Mouse (Mus musculus): ENCODE results near the gene Gpr173. TPM values are rescaled to one million over a fixed set of nuclear protein-coding genes. Genes with fewer than 3 reads are reported as not detected.
A peak's percentile ranks its signal among the peaks of the same experiment; 100 is the strongest.

The Gpr173 gene
- total and polyA plus RNA-seq, 3 experiments, result not detected

DNA sequence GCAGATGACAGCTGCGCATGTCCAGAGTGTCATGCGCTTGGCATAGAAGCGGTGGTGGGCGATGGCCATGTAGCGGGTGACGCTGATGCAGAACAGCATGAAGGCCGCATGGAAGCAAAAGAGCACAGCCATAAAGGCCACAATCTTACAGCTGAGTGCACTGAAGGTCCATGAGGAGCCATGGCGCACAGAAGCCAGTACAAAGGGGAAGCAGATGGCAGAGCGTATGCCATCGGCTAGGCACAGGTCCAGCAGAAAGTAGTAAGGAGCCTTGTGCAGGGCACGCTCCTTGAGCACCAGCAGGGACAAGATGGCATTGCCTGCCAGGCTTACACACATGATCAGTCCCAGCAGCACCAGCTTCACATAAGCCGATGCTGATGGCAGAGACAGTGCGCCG lies 21.5 kb downstream of the Gpr173 start:
- Histone ChIP-seq H3K4me3 (replicated peaks in 1 of 3; ENCODE audit: low read depth in 2 of 3, low read length in 2 of 3, poor library complexity in 1 of 3) (no peak overlapping the region), H3K27ac (ENCODE audit: insufficient read depth, low read depth) (no peak overlapping the region), H3K27me3 (replicated peaks) (no peaks in the 10 kb centered on the region), H3K4me2 (ENCODE audit: insufficient read depth, low read depth, poor library complexity, severe bottlenecking) (no peak overlapping the region), H3K4me1 (ENCODE audit: control insufficient read depth in 1 of 2, insufficient read depth in 2 of 2) (no peaks in the 10 kb centered on the region), H3K9ac (ENCODE audit: insufficient read depth, low read depth) (no peak overlapping the region), H3K9me3 (replicated peaks; ENCODE audit: low read length) (no peaks in the 10 kb centered on the region), H3K36me3 (replicated peaks in 1 of 2; ENCODE audit: control insufficient read depth in 1 of 2, insufficient read depth in 1 of 2, low read length in 1 of 2) (no peaks in the 10 kb centered on the region), H3K79me2 (replicated peaks; ENCODE audit: control insufficient read depth, extremely low read depth, insufficient read depth, poor library complexity, severe bottlenecking) (no peaks in the 10 kb centered on the region)
- TF ChIP-seq CHD1 (IDR thresholded peaks at IDR 0.05; ENCODE audit: low read depth, low read length), result no peak
- no peak for TF ChIP-seq HCFC1 (IDR thresholded peaks at IDR 0.05; ENCODE audit: low read depth, low read length)
- no peak for TF ChIP-seq RAD21 (IDR thresholded peaks at IDR 0.05; ENCODE audit: low read depth, low read length)
- no peak for TF ChIP-seq RCOR1 (conservative IDR thresholded peaks at IDR 0.05; ENCODE audit: low read depth, low read length)
- dilution Hi-C loops (cut with MboI; ENCODE audit: extremely low pct_ligation_motif_present, extremely low pct_unique_long_range_greater_than_20kb, low sequenced_read_pairs) (no loop called here), in situ Hi-C loops (cut with MboI; ENCODE audit: low pct_ligation_motif_present, low pct_unique_long_range_greater_than_20kb, low sequenced_read_pairs) (no loop called here)
- no peak for DNase-seq (ENCODE audit: extremely low read depth)

DNA sequence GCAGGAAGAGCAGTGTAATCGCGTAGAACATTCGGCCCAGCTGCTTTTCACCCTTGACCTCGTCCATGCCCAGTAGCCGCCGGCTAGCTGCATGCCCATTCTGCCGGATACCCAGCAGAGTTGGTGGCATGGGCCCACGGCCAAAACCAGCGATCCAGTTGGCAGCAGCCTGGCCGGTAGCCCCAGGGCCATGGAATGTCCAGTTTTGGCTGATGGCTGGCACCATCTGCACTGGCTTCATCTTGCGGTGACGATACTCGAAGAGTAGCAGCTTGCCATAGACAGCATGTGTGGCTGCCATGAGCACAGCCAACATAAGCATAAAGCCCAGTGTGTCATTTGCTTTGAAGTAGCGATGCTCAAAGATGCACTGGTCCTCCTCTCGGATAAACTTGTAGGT lies 21.9 kb downstream of the Gpr173 start:
- no peak for DNase-seq (ENCODE audit: extremely low read depth)
- Histone ChIP-seq H3K79me2 (replicated peaks; ENCODE audit: control insufficient read depth, extremely low read depth, insufficient read depth, poor library complexity, severe bottlenecking) (no peaks in the 10 kb centered on the region), H3K4me2 (ENCODE audit: insufficient read depth, low read depth, poor library complexity, severe bottlenecking) (no peak overlapping the region), H3K9me3 (replicated peaks; ENCODE audit: low read length) (no peaks in the 10 kb centered on the region), H3K4me1 (ENCODE audit: control insufficient read depth in 1 of 2, insufficient read depth in 2 of 2) (no peaks in the 10 kb centered on the region), H3K4me3 (replicated peaks in 1 of 3; ENCODE audit: low read depth in 2 of 3, low read length in 2 of 3, poor library complexity in 1 of 3) (no peak overlapping the region), H3K27ac (ENCODE audit: insufficient read depth, low read depth) (no peak overlapping the region), H3K36me3 (replicated peaks in 1 of 2; ENCODE audit: control insufficient read depth in 1 of 2, insufficient read depth in 1 of 2, low read length in 1 of 2) (no peaks in the 10 kb centered on the region), H3K27me3 (replicated peaks) (no peaks in the 10 kb centered on the region), H3K9ac (ENCODE audit: insufficient read depth, low read depth) (no peak overlapping the region)
- TF ChIP-seq ZMIZ1 (IDR thresholded peaks at IDR 0.05; ENCODE audit: low read depth, low read length), result no peak
- no peak for TF ChIP-seq EP300 (IDR thresholded peaks at IDR 0.05; ENCODE audit: low read length)
- TF ChIP-seq BHLHE40 (IDR thresholded peaks at IDR 0.05; ENCODE audit: low read depth, low read length), result no peak
- no peak for TF ChIP-seq CHD1 (IDR thresholded peaks at IDR 0.05; ENCODE audit: low read depth, low read length)
- dilution Hi-C loops (cut with MboI; ENCODE audit: extremely low pct_ligation_motif_present, extremely low pct_unique_long_range_greater_than_20kb, low sequenced_read_pairs) (no loop called here), in situ Hi-C loops (cut with MboI; ENCODE audit: low pct_ligation_motif_present, low pct_unique_long_range_greater_than_20kb, low sequenced_read_pairs) (no loop called here)

GRCm38 (mm10) chrX:152342903-152343302 lies 25.6 kb downstream of the Gpr173 start:
- H3K27me3 ChIP-seq (replicated peaks), result no peaks in the 10 kb centered on the region
- H3K9me3 ChIP-seq (replicated peaks; ENCODE audit: low read length), result no peaks in the 10 kb centered on the region
- in situ Hi-C loops (cut with MboI; ENCODE audit: low pct_ligation_motif_present, low pct_unique_long_range_greater_than_20kb, low sequenced_read_pairs), result no loop called here
- DNase-seq (ENCODE audit: extremely low read depth), result no peak
- H3K4me3 ChIP-seq (replicated peaks in 1 of 3; ENCODE audit: low read depth in 2 of 3, low read length in 2 of 3, poor library complexity in 1 of 3), result peak overlapping the region; percentile 23 to 93 (median 68)
- H3K9ac ChIP-seq (ENCODE audit: insufficient read depth, low read depth), result peak overlapping the region; percentile 40; the same call in 1 of the 2 replicates
- no peak for TF ChIP-seq MAFK (IDR thresholded peaks at IDR 0.05; ENCODE audit: insufficient replicate concordance, low read length)
- peak; percentile 84 for TF ChIP-seq ZNF384 (IDR thresholded peaks at IDR 0.05; ENCODE audit: low read depth, low read length)
- H3K27ac ChIP-seq (ENCODE audit: insufficient read depth, low read depth), result no peak overlapping the region
- H3K79me2 ChIP-seq (replicated peaks; ENCODE audit: control insufficient read depth, extremely low read depth, insufficient read depth, poor library complexity, severe bottlenecking), result no peaks in the 10 kb centered on the region
- dilution Hi-C loops (cut with MboI; ENCODE audit: extremely low pct_ligation_motif_present, extremely low pct_unique_long_range_greater_than_20kb, low sequenced_read_pairs), result no loop called here
- peak overlapping the region; percentile 50 for H3K4me2 ChIP-seq (ENCODE audit: insufficient read depth, low read depth, poor library complexity, severe bottlenecking)
- H3K36me3 ChIP-seq (replicated peaks in 1 of 2; ENCODE audit: control insufficient read depth in 1 of 2, insufficient read depth in 1 of 2, low read length in 1 of 2), result peaks cover 14 to 29% of the 10 kb centered on the region in 2 experiments
- peaks cover 0 to 14% of the 10 kb centered on the region in 2 experiments; a peak in 1 of 4 replicates for H3K4me1 ChIP-seq (ENCODE audit: control insufficient read depth in 1 of 2, insufficient read depth in 2 of 2)

Data from CH12.LX (cell line).